Mouse (Mus musculus): Measurements from ENCODE around the gene Slc17a4. TPM values are rescaled to one million over a fixed set of nuclear protein-coding genes. Genes with fewer than 3 reads are reported as not detected.

The Slc17a4 gene
- polyA plus RNA-seq, 1 experiment from 2014 or later: not detected

- Histone ChIP-seq H3K4me3 (ENCODE audit: low read depth, low read length) (no peak overlapping the region), H3K4me2 (ENCODE audit: low read length) (no peak overlapping the region), H3K9ac (ENCODE audit: low read depth, low read length) (no peak overlapping the region), H3K27me3 (ENCODE audit: control insufficient read depth, insufficient read depth, low read depth, low read length) (no peaks in the 10 kb centered on the region), H3K9me3 (replicated peaks; ENCODE audit: control insufficient read depth, low read length, poor library complexity, severe bottlenecking) (no peaks in the 10 kb centered on the region), H3K4me1 (ENCODE audit: control insufficient read depth, insufficient read depth, low read length) (no peaks in the 10 kb centered on the region), H3K27ac (ENCODE audit: low read length) (no peak overlapping the region), H3K36me3 (ENCODE audit: control insufficient read depth, insufficient read depth, low read length) (no peaks in the 10 kb centered on the region)
- ATAC-seq: no peak
- 86% methylated on average over 3 of the region's 3 CpGs for WGBS
Measured at GRCm38 (mm10) chr13:23879106-23879505, 35.7 kb downstream of the Slc17a4 start.

DNA sequence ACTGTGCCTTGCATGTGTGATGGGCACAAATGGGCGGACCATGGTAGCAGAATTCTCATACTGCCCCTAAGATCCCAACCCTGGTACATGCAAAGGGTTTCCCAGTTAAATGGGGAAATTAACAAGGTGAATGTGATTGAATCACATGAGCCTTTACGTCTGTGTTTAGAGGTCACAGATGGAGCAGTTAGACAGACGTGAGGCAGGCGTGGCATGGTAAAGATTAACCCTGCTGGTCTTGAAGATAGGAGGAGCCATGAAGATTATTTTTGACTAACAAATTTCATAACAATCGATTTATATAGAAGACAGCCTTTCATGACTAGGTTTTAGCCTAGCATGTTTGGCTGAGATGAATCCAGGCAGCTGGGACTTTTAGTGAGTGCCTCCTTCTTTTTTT is 41.7 kb downstream of the Slc17a4 start:
- Histone ChIP-seq H3K9me3 (replicated peaks; ENCODE audit: control insufficient read depth, low read length, poor library complexity, severe bottlenecking) (no peaks in the 10 kb centered on the region), H3K4me2 (ENCODE audit: low read length) (no peak overlapping the region), H3K27ac (ENCODE audit: low read length) (no peak overlapping the region), H3K4me3 (ENCODE audit: low read depth, low read length) (no peak overlapping the region), H3K4me1 (ENCODE audit: control insufficient read depth, insufficient read depth, low read length) (no peaks in the 10 kb centered on the region), H3K9ac (ENCODE audit: low read depth, low read length) (no peak overlapping the region), H3K27me3 (ENCODE audit: control insufficient read depth, insufficient read depth, low read depth, low read length) (no peaks in the 10 kb centered on the region), H3K36me3 (ENCODE audit: control insufficient read depth, insufficient read depth, low read length) (no peaks in the 10 kb centered on the region)
- WGBS: 82% methylated on average over 5 of the region's 5 CpGs
- ATAC-seq: no peak

GRCm38 (mm10) chr13:23869996-23870395 is 44.8 kb downstream of the Slc17a4 start:
- no peak for ATAC-seq
- H3K4me1 ChIP-seq (ENCODE audit: control insufficient read depth, insufficient read depth, low read length): no peaks in the 10 kb centered on the region
- no peak overlapping the region for H3K27ac ChIP-seq (ENCODE audit: low read length)
- 86% methylated on average over 3 of the region's 3 CpGs for WGBS
- H3K36me3 ChIP-seq (ENCODE audit: control insufficient read depth, insufficient read depth, low read length): no peaks in the 10 kb centered on the region
- no peaks in the 10 kb centered on the region for H3K27me3 ChIP-seq (ENCODE audit: control insufficient read depth, insufficient read depth, low read depth, low read length)
- H3K4me3 ChIP-seq (ENCODE audit: low read depth, low read length): no peak overlapping the region
- no peak overlapping the region for H3K9ac ChIP-seq (ENCODE audit: low read depth, low read length)
- no peak overlapping the region for H3K4me2 ChIP-seq (ENCODE audit: low read length)
- no peaks in the 10 kb centered on the region for H3K9me3 ChIP-seq (replicated peaks; ENCODE audit: control insufficient read depth, low read length, poor library complexity, severe bottlenecking)

- 94% methylated on average over 8 of the region's 8 CpGs for WGBS
- H3K36me3 ChIP-seq (ENCODE audit: control insufficient read depth, insufficient read depth, low read length): no peaks in the 10 kb centered on the region
- no peak overlapping the region for H3K27ac ChIP-seq (ENCODE audit: low read length)
- H3K4me3 ChIP-seq (ENCODE audit: low read depth, low read length): no peak overlapping the region
- no peaks in the 10 kb centered on the region for H3K27me3 ChIP-seq (ENCODE audit: control insufficient read depth, insufficient read depth, low read depth, low read length)
- no peak overlapping the region for H3K4me2 ChIP-seq (ENCODE audit: low read length)
- H3K9ac ChIP-seq (ENCODE audit: low read depth, low read length): no peak overlapping the region
- no peaks in the 10 kb centered on the region for H3K9me3 ChIP-seq (replicated peaks; ENCODE audit: control insufficient read depth, low read length, poor library complexity, severe bottlenecking)
- no peak for ATAC-seq
- no peaks in the 10 kb centered on the region for H3K4me1 ChIP-seq (ENCODE audit: control insufficient read depth, insufficient read depth, low read length)
Measured at GRCm38 (mm10) chr13:23868790-23869533, 45.8 kb downstream of the Slc17a4 start.

DNA sequence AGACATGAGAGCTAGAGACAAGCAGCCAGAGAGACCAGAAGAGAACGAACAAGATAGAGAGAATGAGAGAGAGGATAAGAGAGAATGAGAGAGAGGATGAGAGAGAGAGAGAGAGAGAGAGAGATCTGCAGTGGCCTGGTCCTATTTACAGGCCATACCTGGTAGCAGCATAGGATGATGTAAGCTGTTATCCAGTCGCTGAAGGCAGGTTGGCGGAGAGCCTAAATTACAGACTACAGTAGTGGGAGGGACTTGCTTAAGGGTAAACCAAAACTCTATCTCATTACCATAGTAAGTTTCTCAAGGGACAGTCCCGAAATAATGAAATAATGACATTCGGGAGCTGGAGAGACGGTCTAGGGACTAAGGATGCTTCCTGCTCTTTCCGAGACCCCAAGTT is 47.4 kb downstream of the Slc17a4 start, which contains the start of gene Slc17a1:
Gene Slc17a1, plus strand, starts transcription at position 346 of the 400 bp plus-strand sequence.
- H3K9ac ChIP-seq (ENCODE audit: low read depth, low read length): no peak within 1 kb of the TSS
- ATAC-seq: no peak
- no peak within 1 kb of the TSS for H3K27ac ChIP-seq (ENCODE audit: low read length)
- H3K9me3 ChIP-seq (replicated peaks; ENCODE audit: control insufficient read depth, low read length, poor library complexity, severe bottlenecking): no peaks in the 10 kb centered on the region
- no peak within 1 kb of the TSS for H3K4me3 ChIP-seq (ENCODE audit: low read depth, low read length)
- no peaks in the 10 kb centered on the region for H3K36me3 ChIP-seq (ENCODE audit: control insufficient read depth, insufficient read depth, low read length)
- no peaks in the 10 kb centered on the region for H3K27me3 ChIP-seq (ENCODE audit: control insufficient read depth, insufficient read depth, low read depth, low read length)
- no peaks in the 10 kb centered on the region for H3K4me1 ChIP-seq (ENCODE audit: control insufficient read depth, insufficient read depth, low read length)
- WGBS: 87% methylated on average over 7 of the region's 7 CpGs
- H3K4me2 ChIP-seq (ENCODE audit: low read length): no peak within 1 kb of the TSS

DNA sequence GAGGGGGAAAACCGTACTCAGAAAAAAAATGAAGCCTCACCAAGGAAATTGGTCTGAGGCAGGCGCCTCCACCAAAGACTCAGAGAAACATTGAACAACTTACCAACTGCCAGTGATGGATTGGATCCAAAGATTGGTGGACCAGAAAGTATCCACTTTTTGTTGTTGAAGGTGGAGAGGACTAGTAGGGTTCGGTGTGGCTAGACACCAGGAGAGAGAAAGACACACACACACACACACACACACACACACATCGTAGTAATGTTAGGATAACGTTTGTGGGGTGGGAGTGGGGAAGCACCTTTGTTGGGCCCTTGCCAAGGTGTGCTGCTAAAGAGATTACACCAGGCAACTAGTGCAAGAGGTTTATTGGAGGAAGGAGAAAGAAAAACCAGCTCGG is 47.8 kb downstream of the Slc17a4 start:
- no peaks in the 10 kb centered on the region for H3K27me3 ChIP-seq (ENCODE audit: control insufficient read depth, insufficient read depth, low read depth, low read length)
- H3K9me3 ChIP-seq (replicated peaks; ENCODE audit: control insufficient read depth, low read length, poor library complexity, severe bottlenecking): no peaks in the 10 kb centered on the region
- no peak overlapping the region for H3K4me2 ChIP-seq (ENCODE audit: low read length)
- H3K36me3 ChIP-seq (ENCODE audit: control insufficient read depth, insufficient read depth, low read length): no peaks in the 10 kb centered on the region
- no peak for ATAC-seq
- no peak overlapping the region for H3K27ac ChIP-seq (ENCODE audit: low read length)
- 90% methylated on average over 6 of the region's 6 CpGs for WGBS
- H3K9ac ChIP-seq (ENCODE audit: low read depth, low read length): no peak overlapping the region
- no peaks in the 10 kb centered on the region for H3K4me1 ChIP-seq (ENCODE audit: control insufficient read depth, insufficient read depth, low read length)
- no peak overlapping the region for H3K4me3 ChIP-seq (ENCODE audit: low read depth, low read length)

GRCm38 (mm10) chr13:23866086-23866710 is 48.6 kb downstream of the Slc17a4 start:
- H3K4me2 ChIP-seq (ENCODE audit: low read length): no peak overlapping the region
- 80% methylated on average over 9 of the region's 9 CpGs for WGBS
- H3K4me3 ChIP-seq (ENCODE audit: low read depth, low read length): no peak overlapping the region
- no peaks in the 10 kb centered on the region for H3K4me1 ChIP-seq (ENCODE audit: control insufficient read depth, insufficient read depth, low read length)
- no peaks in the 10 kb centered on the region for H3K27me3 ChIP-seq (ENCODE audit: control insufficient read depth, insufficient read depth, low read depth, low read length)
- ATAC-seq: no peak
- H3K36me3 ChIP-seq (ENCODE audit: control insufficient read depth, insufficient read depth, low read length): no peaks in the 10 kb centered on the region
- H3K27ac ChIP-seq (ENCODE audit: low read length): no peak overlapping the region
- H3K9ac ChIP-seq (ENCODE audit: low read depth, low read length): no peak overlapping the region
- no peaks in the 10 kb centered on the region for H3K9me3 ChIP-seq (replicated peaks; ENCODE audit: control insufficient read depth, low read length, poor library complexity, severe bottlenecking)

- H3K27me3 ChIP-seq (ENCODE audit: control insufficient read depth, insufficient read depth, low read depth, low read length): no peaks in the 10 kb centered on the region
- no peaks in the 10 kb centered on the region for H3K36me3 ChIP-seq (ENCODE audit: control insufficient read depth, insufficient read depth, low read length)
- no peak for ATAC-seq
- no peak overlapping the region for H3K27ac ChIP-seq (ENCODE audit: low read length)
- no peak overlapping the region for H3K4me2 ChIP-seq (ENCODE audit: low read length)
- H3K4me3 ChIP-seq (ENCODE audit: low read depth, low read length): no peak overlapping the region
- no peaks in the 10 kb centered on the region for H3K9me3 ChIP-seq (replicated peaks; ENCODE audit: control insufficient read depth, low read length, poor library complexity, severe bottlenecking)
- no peaks in the 10 kb centered on the region for H3K4me1 ChIP-seq (ENCODE audit: control insufficient read depth, insufficient read depth, low read length)
- no peak overlapping the region for H3K9ac ChIP-seq (ENCODE audit: low read depth, low read length)
- WGBS: 85% methylated on average over 9 of the region's 9 CpGs
Measured at GRCm38 (mm10) chr13:23864711-23865110, 50.1 kb downstream of the Slc17a4 start.

- Histone ChIP-seq H3K9ac (ENCODE audit: low read depth, low read length) (no peak overlapping the region), H3K27me3 (ENCODE audit: control insufficient read depth, insufficient read depth, low read depth, low read length) (no peaks in the 10 kb centered on the region)
- no peak for ATAC-seq
Measured at GRCm38 (mm10) chr13:23861815-23862214, 53.0 kb downstream of the Slc17a4 start.

More at GRCm38 (mm10) chr13:23861815-23862214, 53.0 kb downstream of the Slc17a4 start:
- Histone ChIP-seq H3K4me2 (ENCODE audit: low read length) (no peak overlapping the region), H3K4me1 (ENCODE audit: control insufficient read depth, insufficient read depth, low read length) (no peaks in the 10 kb centered on the region), H3K9me3 (replicated peaks; ENCODE audit: control insufficient read depth, low read length, poor library complexity, severe bottlenecking) (no peaks in the 10 kb centered on the region), H3K4me3 (ENCODE audit: low read depth, low read length) (no peak overlapping the region), H3K27ac (ENCODE audit: low read length) (no peak overlapping the region), H3K36me3 (ENCODE audit: control insufficient read depth, insufficient read depth, low read length) (no peaks in the 10 kb centered on the region)

Measured in midbrain, embryonic 16.5 days (tissue).